Mouse (Mus musculus): Measurements from ENCODE around the gene Gtpbp1.

Gene Gtpbp1

DNA sequence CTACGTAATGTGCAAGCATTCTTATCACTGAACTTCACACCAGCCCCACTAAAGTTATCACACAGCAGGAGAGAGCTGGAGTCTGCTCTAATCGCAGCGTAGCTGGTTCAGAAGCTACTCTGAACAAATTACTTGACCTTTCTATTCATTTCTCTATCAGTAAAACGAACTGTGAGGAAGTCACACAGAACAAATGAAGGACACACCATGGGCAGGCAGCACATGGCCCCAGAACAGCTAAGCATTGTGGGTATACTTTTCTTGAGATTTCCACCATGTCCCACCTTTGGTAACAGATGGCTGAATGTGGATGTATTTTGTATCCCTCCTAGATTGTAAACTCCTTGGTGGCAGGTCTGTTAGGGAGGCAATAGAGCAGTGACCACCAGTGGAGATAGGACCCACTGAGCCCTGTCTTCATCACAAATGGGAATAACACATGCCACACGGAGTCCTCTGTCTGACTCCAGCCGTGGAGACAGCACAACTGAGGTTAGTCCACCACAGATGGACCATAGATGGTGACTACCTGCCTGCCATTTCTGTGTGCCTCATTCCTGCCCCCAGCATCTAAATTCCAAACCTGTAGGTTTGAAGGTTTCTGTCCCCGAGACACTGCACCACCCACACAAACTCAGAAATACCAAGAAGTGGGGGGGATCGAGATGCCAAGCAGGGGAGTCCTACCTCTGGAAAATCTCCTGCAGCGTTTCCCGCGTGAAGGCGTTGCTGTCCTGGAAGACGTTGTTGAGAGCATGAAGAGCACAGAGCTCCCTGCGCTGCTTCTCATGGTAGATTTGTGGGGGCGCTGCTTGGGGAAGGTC is 4.4 kb upstream of the Gtpbp1 start:
- DNase-seq, result no peak

GRCm38 (mm10) chr15:79687175-79687574 is 3.5 kb upstream of the Gtpbp1 start:
- DNase-seq, result no peak

- DNase-seq, result peak; percentile 91 to 93
Observed at GRCm38 (mm10) chr15:79687646-79688267, 2.9 kb upstream of the Gtpbp1 start, which contains the start of gene Josd1. TSS of gene Josd1 (minus strand) at chr15:79687919.

GRCm38 (mm10) chr15:79688268-79688956 is 2.2 kb upstream of the Gtpbp1 start:
- DNase-seq, result no peak

- no peak for DNase-seq
Observed at GRCm38 (mm10) chr15:79689662-79690425, 801 bp upstream of the Gtpbp1 start.

GRCm38 (mm10) chr15:79691023-79691508 is 421 bp downstream of the Gtpbp1 start:
- peak; percentile 49 to 52 for DNase-seq

DNA sequence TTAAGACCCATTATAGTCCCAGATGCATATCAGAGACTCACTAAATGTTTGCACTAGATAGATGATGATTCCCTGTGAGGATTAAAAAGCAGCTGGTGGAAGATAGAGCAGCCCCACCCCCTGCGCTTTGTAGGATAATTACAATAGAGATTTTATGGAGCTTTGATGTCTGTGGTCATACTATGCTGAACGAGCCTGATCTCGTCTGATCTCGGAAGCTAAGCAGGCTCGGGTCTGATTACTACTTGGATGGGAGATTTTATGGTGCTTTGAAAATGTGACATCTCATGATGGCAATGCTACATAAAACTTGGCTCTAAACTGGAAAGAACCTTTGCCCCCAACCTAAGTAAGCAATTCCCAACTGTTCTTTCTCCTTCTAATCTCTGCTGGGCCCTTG is 1.7 kb downstream of the Gtpbp1 start:
- no peak for DNase-seq

- DNase-seq, result peak; percentile 48 to 61
Observed at GRCm38 (mm10) chr15:79693740-79694139, 3.1 kb downstream of the Gtpbp1 start.

GRCm38 (mm10) chr15:79694512-79694911 is 3.9 kb downstream of the Gtpbp1 start:
- no peak for DNase-seq

- DNase-seq, result no peak
Observed at GRCm38 (mm10) chr15:79695516-79695915, 4.9 kb downstream of the Gtpbp1 start.

DNA sequence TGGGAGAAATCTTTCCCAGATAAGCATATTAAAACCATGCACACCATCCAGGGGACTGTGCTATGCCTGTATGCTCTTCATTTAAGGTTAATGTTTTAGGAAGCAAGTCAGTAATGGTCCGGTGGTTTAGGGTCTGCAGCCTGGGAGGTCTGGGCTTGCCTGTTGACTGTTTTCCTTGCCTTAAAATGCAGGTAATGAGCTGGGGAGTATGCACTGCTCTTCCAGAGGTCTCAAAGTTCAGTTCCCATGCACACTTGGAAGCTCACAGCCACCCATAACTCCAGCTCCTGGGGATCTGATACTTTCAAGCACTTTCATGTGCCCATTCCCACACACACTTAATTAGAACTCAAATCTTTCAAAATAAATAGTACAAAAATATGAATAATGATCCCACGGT is 5.9 kb downstream of the Gtpbp1 start:
- no peak for DNase-seq

DNA sequence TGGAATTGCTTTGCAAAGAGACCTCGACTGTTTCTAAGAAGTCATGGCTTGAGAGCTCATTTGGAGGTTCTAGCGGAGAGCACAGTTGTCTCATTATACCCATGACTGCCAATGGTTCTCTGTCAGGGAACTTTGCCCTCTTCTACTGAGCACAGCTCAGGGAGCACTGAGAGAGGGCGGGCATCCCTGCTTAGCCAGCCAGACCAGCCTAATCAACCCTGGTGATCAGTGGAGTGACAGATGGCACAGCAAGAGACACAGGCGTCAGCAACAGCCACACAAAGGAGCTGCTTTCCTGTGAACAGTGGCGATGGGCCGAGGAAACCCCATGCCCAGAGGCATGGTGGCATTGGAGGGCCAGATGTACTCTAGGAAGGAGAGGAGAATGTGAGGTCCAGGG is 6.4 kb downstream of the Gtpbp1 start:
- no peak for DNase-seq

- no peak for DNase-seq
Observed at GRCm38 (mm10) chr15:79697558-79698187, 7.0 kb downstream of the Gtpbp1 start.

DNA sequence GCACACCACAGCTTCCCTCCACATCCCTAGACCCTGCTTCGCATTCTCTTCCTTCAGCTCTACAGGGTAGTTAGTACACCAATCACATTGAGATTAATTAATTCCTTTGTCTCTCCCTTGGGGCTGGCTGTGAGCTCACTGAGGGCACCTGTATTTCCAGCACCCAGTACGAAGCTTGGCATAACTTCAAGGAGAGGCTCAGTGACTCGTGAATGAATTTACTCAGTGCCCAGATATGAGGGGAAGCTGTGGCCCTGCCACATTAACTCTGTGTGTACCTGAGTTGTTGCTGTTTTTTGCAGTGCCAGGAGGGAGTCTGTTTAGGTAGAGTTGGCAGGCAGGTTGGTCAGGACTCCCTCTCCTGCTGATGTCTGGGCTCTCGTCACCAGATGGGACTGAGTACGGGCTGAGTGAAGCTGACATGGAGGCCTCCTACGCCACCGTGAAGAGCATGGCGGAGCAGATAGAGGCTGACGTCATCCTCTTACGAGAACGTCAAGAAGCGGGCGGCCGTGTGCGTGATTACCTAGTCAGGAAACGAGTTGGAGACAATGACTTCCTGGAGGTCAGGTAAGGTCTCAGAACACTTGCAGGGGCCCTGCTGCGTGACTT is 16.1 kb downstream of the Gtpbp1 start:
- DNase-seq, result no peak

- DNase-seq, result no peak
Observed at GRCm38 (mm10) chr15:79708229-79708822, 17.7 kb downstream of the Gtpbp1 start.

GRCm38 (mm10) chr15:79715646-79716045 is 25.0 kb downstream of the Gtpbp1 start:
- DNase-seq, result no peak

DNA sequence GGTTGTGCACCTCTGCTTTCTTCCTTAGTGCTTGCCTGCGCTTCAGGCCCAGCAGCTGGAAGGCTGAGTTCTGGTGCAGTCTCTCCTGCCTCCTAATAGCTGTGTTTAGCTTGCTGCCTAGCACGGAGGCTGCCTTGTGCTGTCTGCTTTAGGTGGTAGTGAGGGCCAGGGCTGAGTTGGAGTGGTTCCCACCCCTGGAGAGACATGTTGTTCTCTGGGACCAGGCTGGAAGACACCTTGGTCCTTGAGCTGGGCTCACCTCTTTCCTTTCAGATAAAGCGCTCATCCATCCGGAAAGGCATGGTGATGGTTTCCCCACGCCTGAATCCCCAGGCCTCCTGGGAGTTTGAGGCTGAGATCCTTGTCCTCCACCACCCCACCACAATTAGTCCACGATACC is 26.1 kb downstream of the Gtpbp1 start:
- no peak for DNase-seq

GRCm38 (mm10) chr15:79720267-79720666 is 29.6 kb downstream of the Gtpbp1 start:
- no peak for DNase-seq

DNA sequence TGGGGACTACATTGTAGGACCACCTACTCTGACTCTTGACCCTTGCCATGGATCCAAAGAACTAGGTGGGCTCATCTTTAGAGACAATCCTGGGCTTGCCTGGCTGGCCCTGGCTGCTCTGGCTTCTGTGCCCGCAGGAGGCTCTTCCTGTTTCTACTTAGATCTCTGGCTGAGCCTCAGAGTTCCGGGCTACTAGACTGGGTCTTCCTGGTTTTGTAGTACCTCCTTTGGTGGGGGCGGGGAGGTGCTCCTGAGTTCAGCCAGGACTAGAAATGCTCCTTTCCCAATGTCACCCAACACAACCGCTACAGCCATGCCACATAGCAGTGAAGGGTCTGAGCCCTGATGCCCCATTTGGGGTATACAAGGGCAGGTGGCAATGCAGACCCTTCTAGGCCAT is 30.2 kb downstream of the Gtpbp1 start:
- no peak for DNase-seq

GRCm38 (mm10) chr15:79723439-79723838 is 32.8 kb downstream of the Gtpbp1 start:
- peak in 1 of 2 experiments; percentile 30 for DNase-seq

GRCm38 (mm10) chr15:79725190-79725789 is 34.6 kb downstream of the Gtpbp1 start:
- DNase-seq, result no peak
